Mouse (Mus musculus) CH12.LX (cell line): ENCODE measurements around the gene Hdac9.

Source experiments
- CTCF ChIP-seq, 2 experiments: IDR thresholded peaks in 1 of 2; conservative IDR thresholded peaks in 1 of 2; 2 replicates each; pipeline ENCODE4 v1.5.1; 2011 to 2012; ENCODE audit warnings: low read depth in 2 of 2, low read length in 2 of 2, improper control_type of control experiment in 1 of 2, inconsistent platforms in 1 of 2, mild to moderate bottlenecking in 1 of 2, moderate library complexity in 1 of 2
- POLR2A ChIP-seq: IDR thresholded peaks from 2 replicates; pipeline ENCODE4 v1.6.1; 2011; ENCODE audit warnings: low read depth, mild to moderate bottlenecking, improper control_type of control experiment, low read length
- RCOR1 ChIP-seq: conservative IDR thresholded peaks from 2 replicates; pipeline ENCODE4 v1.6.1; 2012; ENCODE audit warnings: low read depth, mild to moderate bottlenecking, inconsistent platforms, low read length, improper control_type of control experiment

- no peak for TF ChIP-seq RCOR1
- peak; percentile 15 to 65; a peak in 2 of 4 replicates for TF ChIP-seq CTCF (conservative IDR thresholded peaks at IDR 0.05 in 1 of 2, IDR thresholded peaks at IDR 0.05 in 1 of 2; ENCODE audit: low read depth in 2 of 2, low read length in 2 of 2)
- no peak for TF ChIP-seq POLR2A
Observed at GRCm38 (mm10) chr12:34051112-34051511, 865.8 kb downstream of the Hdac9 start.
